Mouse (Mus musculus): Measurements from ENCODE around the gene Zswim8. TPM values are rescaled to one million over a fixed set of nuclear protein-coding genes. Genes with fewer than 3 reads are reported as not detected.

Zswim8 gene
- total and polyA plus RNA-seq, 3 experiments = 16.7 to 41.1 (median 31.5) TPM

GRCm38 (mm10) chr14:20686576-20686975, 20.8 kb upstream of the Zswim8 start:
- ATAC-seq (ENCODE audit: extremely low read depth, insufficient number of reproducible peaks, low FRiP score, poor library complexity, severe bottlenecking) = no peak
- Histone ChIP-seq H3K9me3 (replicated peaks) (no peaks in the 10 kb centered on the region), H3K4me1 (ENCODE audit: insufficient read depth, low read depth, low read length) (peaks cover 21% of the 10 kb centered on the region; the same call in 1 of the 2 replicates), H3K36me3 (replicated peaks) (peaks cover 100% of the 10 kb centered on the region), H3K4me3 (ENCODE audit: low read depth, low read length) (no peak overlapping the region), H3K27me3 (ENCODE audit: insufficient read depth, low read length) (no peaks in the 10 kb centered on the region)
- TF ChIP-seq GATA1 (IDR thresholded peaks at IDR 0.05; ENCODE audit: borderline replicate concordance, low read length) (no peak), CTCF (IDR thresholded peaks at IDR 0.05; ENCODE audit: low read depth, low read length) (no peak), TAL1 (conservative IDR thresholded peaks at IDR 0.05; ENCODE audit: low read depth, low read length) (no peak), GATA2 (IDR thresholded peaks at IDR 0.05; ENCODE audit: borderline replicate concordance, low read depth, low read length) (no peak)
- DNase-seq (ENCODE audit: low spot score) = no peak

GRCm38 (mm10) chr14:20689009-20689408, 18.3 kb upstream of the Zswim8 start:
- H3K4me1 ChIP-seq (ENCODE audit: insufficient read depth, low read depth, low read length) = peaks cover 24% of the 10 kb centered on the region
- DNase-seq (ENCODE audit: low spot score) (no peak), ATAC-seq (ENCODE audit: extremely low read depth, insufficient number of reproducible peaks, low FRiP score, poor library complexity, severe bottlenecking) (no peak)
- H3K9me3 ChIP-seq (replicated peaks) = no peaks in the 10 kb centered on the region
- TF ChIP-seq GATA2 (IDR thresholded peaks at IDR 0.05; ENCODE audit: borderline replicate concordance, low read depth, low read length) = no peak
- no peak for TF ChIP-seq POLR2AphosphoS5 (IDR thresholded peaks at IDR 0.05; ENCODE audit: insufficient replicate concordance, low read depth, low read length)
- TF ChIP-seq CTCF (IDR thresholded peaks at IDR 0.05; ENCODE audit: low read depth, low read length) = no peak
- no peak for TF ChIP-seq GATA1 (IDR thresholded peaks at IDR 0.05; ENCODE audit: borderline replicate concordance, low read length)
- TF ChIP-seq TAL1 (conservative IDR thresholded peaks at IDR 0.05; ENCODE audit: low read depth, low read length) = no peak
- no peak overlapping the region for H3K4me3 ChIP-seq (ENCODE audit: low read depth, low read length)
- H3K27me3 ChIP-seq (ENCODE audit: insufficient read depth, low read length) = no peaks in the 10 kb centered on the region
- peaks cover 100% of the 10 kb centered on the region for H3K36me3 ChIP-seq (replicated peaks)

GRCm38 (mm10) chr14:20691772-20692171, 15.6 kb upstream of the Zswim8 start:
- DNase-seq (ENCODE audit: low spot score) (no peak), ATAC-seq (ENCODE audit: extremely low read depth, insufficient number of reproducible peaks, low FRiP score, poor library complexity, severe bottlenecking) (no peak)
- H3K27me3 ChIP-seq (ENCODE audit: insufficient read depth, low read length) = no peaks in the 10 kb centered on the region
- H3K4me1 ChIP-seq (ENCODE audit: insufficient read depth, low read depth, low read length) = peaks cover 47% of the 10 kb centered on the region
- no peak overlapping the region for H3K4me3 ChIP-seq (ENCODE audit: low read depth, low read length)
- peaks cover 99% of the 10 kb centered on the region for H3K36me3 ChIP-seq (replicated peaks)
- TF ChIP-seq CTCF (IDR thresholded peaks at IDR 0.05; ENCODE audit: low read depth, low read length) (no peak), POLR2AphosphoS5 (IDR thresholded peaks at IDR 0.05; ENCODE audit: insufficient replicate concordance, low read depth, low read length) (no peak), GATA2 (IDR thresholded peaks at IDR 0.05; ENCODE audit: borderline replicate concordance, low read depth, low read length) (no peak), GATA1 (IDR thresholded peaks at IDR 0.05; ENCODE audit: borderline replicate concordance, low read length) (no peak), TAL1 (conservative IDR thresholded peaks at IDR 0.05; ENCODE audit: low read depth, low read length) (no peak)
- H3K9me3 ChIP-seq (replicated peaks) = no peaks in the 10 kb centered on the region

DNA sequence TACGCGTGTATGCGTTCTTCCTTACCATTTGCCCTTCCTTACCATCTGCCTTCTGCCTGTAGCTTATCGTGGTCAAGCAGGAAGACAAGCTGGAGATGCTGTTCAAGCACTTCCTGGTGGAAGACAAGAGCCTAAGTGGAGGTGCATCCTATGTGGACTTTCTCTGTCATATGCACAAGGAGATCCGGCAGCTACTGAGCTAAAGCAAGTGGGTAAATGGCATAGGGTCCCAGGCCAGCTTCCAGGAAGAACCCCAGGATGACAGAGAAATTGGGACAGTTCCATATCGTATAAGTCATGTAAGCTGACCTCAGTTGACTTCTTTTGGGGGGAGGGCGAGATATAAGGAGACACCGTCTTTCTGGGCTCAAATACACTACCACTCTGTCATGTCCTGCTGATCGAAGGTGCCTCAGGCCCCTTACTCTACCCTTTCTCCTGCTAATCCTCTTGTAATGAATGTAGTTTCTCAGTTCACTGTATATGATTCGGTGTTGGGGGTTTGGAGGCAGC, 13.7 kb upstream of the Zswim8 start:
- peak overlapping the region; percentile 81; the same call in 1 of the 2 replicates for H3K4me3 ChIP-seq (ENCODE audit: low read depth, low read length)
- TF ChIP-seq CTCF (IDR thresholded peaks at IDR 0.05; ENCODE audit: low read depth, low read length) (no peak), GATA2 (IDR thresholded peaks at IDR 0.05; ENCODE audit: borderline replicate concordance, low read depth, low read length) (no peak), POLR2AphosphoS5 (IDR thresholded peaks at IDR 0.05; ENCODE audit: insufficient replicate concordance, low read depth, low read length) (no peak), TAL1 (conservative IDR thresholded peaks at IDR 0.05; ENCODE audit: low read depth, low read length) (no peak), GATA1 (IDR thresholded peaks at IDR 0.05; ENCODE audit: borderline replicate concordance, low read length) (no peak)
- peaks cover 59% of the 10 kb centered on the region for H3K4me1 ChIP-seq (ENCODE audit: insufficient read depth, low read depth, low read length)
- ATAC-seq (ENCODE audit: extremely low read depth, insufficient number of reproducible peaks, low FRiP score, poor library complexity, severe bottlenecking) = no peak
- H3K36me3 ChIP-seq (replicated peaks) = peaks cover 96% of the 10 kb centered on the region
- no peaks in the 10 kb centered on the region for H3K27me3 ChIP-seq (ENCODE audit: insufficient read depth, low read length)
- DNase-seq (ENCODE audit: low spot score) = no peak
- H3K9me3 ChIP-seq (replicated peaks) = no peaks in the 10 kb centered on the region

GRCm38 (mm10) chr14:20694185-20694883, 13.0 kb upstream of the Zswim8 start:
- ATAC-seq (ENCODE audit: extremely low read depth, insufficient number of reproducible peaks, low FRiP score, poor library complexity, severe bottlenecking) (no peak), DNase-seq (ENCODE audit: low spot score) (no peak)
- Histone ChIP-seq H3K4me3 (ENCODE audit: low read depth, low read length) (peak overlapping the region; percentile 81), H3K4me1 (ENCODE audit: insufficient read depth, low read depth, low read length) (peaks cover 64% of the 10 kb centered on the region), H3K27me3 (ENCODE audit: insufficient read depth, low read length) (no peaks in the 10 kb centered on the region), H3K36me3 (replicated peaks) (peaks cover 93% of the 10 kb centered on the region), H3K9me3 (replicated peaks) (no peaks in the 10 kb centered on the region)
- TF ChIP-seq GATA1 (IDR thresholded peaks at IDR 0.05; ENCODE audit: borderline replicate concordance, low read length) (no peak), POLR2AphosphoS5 (IDR thresholded peaks at IDR 0.05; ENCODE audit: insufficient replicate concordance, low read depth, low read length) (0 out of 2 replicates have a peak, but pooled peaks have one; percentile 10), CTCF (IDR thresholded peaks at IDR 0.05; ENCODE audit: low read depth, low read length) (no peak)

GRCm38 (mm10) chr14:20694884-20695760, 12.2 kb upstream of the Zswim8 start, which contains the start of gene Fut11:
TSS of gene Fut11 (plus strand) at chr14:20694968.
- Histone ChIP-seq H3K9me3 (replicated peaks) (no peaks in the 10 kb centered on the region), H3K4me3 (ENCODE audit: low read depth, low read length) (peak within 1 kb of the TSS; percentile 81), H3K36me3 (replicated peaks) (peaks cover 90% of the 10 kb centered on the region), H3K4me1 (ENCODE audit: insufficient read depth, low read depth, low read length) (peaks cover 71% of the 10 kb centered on the region), H3K27me3 (ENCODE audit: insufficient read depth, low read length) (no peaks in the 10 kb centered on the region)
- TF ChIP-seq POLR2AphosphoS5 (IDR thresholded peaks at IDR 0.05; ENCODE audit: insufficient replicate concordance, low read depth, low read length) (0 out of 2 replicates have a peak, but pooled peaks have one; percentile 5), GATA2 (IDR thresholded peaks at IDR 0.05; ENCODE audit: borderline replicate concordance, low read depth, low read length) (no peak)
- peak; percentile 88 for DNase-seq (ENCODE audit: low spot score)
- ATAC-seq (ENCODE audit: extremely low read depth, insufficient number of reproducible peaks, low FRiP score, poor library complexity, severe bottlenecking) = peak; percentile 67
